Mouse (Mus musculus): ENCODE measurements around the gene Ttll5.

DNA sequence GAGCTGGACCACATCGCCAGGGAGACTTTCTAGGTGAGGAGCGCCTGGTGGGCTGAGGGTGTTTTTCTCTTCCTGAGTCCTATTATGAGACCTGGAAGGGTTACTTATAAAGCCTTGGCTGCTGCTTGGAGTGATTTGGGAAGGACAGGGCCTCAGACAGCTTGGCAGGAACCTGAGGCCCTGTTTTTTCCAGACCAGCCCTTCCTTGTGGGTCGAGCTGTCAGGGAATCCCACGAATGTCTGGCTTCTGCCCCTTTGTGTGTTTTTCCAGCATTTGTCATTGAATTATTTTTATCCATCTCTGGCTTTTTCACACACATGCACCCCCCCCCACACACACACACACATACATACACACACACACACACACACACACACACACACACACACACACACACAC lies 136.2 kb downstream of the Ttll5 start:
- TF ChIP-seq CTCF (IDR thresholded peaks at IDR 0.05) (no peak), POLR2A (IDR thresholded peaks at IDR 0.05; ENCODE audit: insufficient read depth, low read depth, low read length) (no peak)
